Mouse (Mus musculus) kidney, adult 2 months (tissue): ENCODE results near the gene Nup93.

Experiments
- CTCF ChIP-seq: fragments of 200-500 bp; conservative IDR thresholded peaks from 2 replicates; pipeline ENCODE4 v1.5.1; 2011; ENCODE audit warnings: low read depth, mild to moderate bottlenecking, control low read depth, low read length, moderate library complexity, mixed read lengths; ENCODE audit not compliant: insufficient read depth, insufficient read length
- POLR2A ChIP-seq: fragments of 200-500 bp; IDR thresholded peaks from one replicate; pipeline ENCODE4 v1.6.1; 2011; ENCODE audit warnings: low read depth, low read length, control low read depth

- TF ChIP-seq CTCF (no peak), POLR2A (no peak)
Measured at GRCm38 (mm10) chr8:94206256-94206655, 8.1 kb upstream of the Nup93 start.
